Mouse (Mus musculus) left cerebral cortex, adult 8-10 months (tissue): ENCODE data around the gene Cd276. TPM values are rescaled to one million over a fixed set of nuclear protein-coding genes. Genes with fewer than 3 reads are reported as not detected.
A peak's percentile ranks its signal among the peaks of the same experiment; 100 is the strongest.

Experiments
- DNase-seq, 2 experiments: peaks; one replicate each; pipeline ENCODE4 v3.0.0; 2022; ENCODE audit warnings: low spot score in 2 of 2
- total RNA-seq, 4 experiments: library from RNA; stranded (reverse); gene quantifications; 2 replicates each; pipeline ENCODE4 v1.2.4; 2022

Gene Cd276
- total RNA-seq, 4 experiments from 2014 or later = 7.8 to 9.5 (median 8.7) TPM

DNA sequence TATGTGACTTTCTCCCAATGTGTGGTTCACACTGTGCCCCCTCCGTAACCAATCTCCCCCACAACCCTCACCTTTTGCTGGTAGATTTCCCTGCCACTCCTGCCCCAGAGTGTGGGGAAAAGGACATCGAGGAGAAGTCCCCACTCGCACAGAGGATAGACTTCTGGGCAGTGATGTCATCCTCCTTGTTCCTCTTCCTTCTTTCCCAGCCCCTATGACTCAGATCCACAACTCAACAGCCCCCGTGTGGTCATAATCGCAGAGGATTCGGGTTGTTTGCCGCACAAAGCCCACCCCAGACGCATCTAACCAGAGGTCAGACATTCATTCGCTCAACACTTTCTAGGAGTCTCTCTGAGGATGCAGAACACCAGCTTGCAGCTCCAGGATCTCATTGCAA is 3.2 kb downstream of the Cd276 start:
- DNase-seq = no peak

DNA sequence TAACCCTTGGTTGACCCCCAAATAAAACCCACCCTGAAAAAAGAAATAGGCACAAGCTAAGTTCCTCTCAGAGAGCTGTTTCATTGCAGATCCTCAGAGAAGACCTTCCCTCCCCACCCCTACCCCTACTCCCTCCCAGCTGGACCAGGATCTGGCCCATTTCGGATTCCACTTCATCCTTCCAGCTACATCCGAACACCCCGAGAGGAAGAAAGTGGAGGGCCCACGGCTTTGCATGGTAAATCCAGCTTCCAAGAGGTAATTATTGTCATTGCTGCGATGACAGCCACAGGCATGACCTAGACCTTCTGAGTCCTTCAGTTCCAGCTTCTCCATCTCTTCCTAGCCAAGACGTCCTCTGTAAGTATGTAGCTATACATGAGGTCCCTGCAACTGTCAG is 4.3 kb downstream of the Cd276 start:
- DNase-seq = no peak

DNA sequence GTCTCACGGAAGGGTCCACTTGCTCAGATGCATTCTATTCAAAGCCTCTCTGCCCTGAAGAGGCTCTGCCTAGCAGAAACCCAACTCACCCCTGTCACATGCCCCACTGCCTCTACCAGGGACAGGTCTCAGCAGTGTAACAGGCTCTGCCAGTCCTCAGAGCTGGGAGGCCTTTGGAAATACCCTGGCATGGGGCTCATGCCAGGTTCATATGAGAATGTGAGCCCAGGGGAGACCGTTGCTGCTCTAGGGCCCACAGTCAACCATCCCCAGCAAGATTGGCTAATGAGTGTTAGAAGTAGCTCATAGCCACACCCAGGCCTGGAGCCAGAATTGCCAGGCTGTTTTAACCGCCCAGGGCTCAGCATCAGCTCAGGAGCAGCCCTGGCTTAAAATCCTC is 5.5 kb downstream of the Cd276 start:
- DNase-seq = no peak

DNA sequence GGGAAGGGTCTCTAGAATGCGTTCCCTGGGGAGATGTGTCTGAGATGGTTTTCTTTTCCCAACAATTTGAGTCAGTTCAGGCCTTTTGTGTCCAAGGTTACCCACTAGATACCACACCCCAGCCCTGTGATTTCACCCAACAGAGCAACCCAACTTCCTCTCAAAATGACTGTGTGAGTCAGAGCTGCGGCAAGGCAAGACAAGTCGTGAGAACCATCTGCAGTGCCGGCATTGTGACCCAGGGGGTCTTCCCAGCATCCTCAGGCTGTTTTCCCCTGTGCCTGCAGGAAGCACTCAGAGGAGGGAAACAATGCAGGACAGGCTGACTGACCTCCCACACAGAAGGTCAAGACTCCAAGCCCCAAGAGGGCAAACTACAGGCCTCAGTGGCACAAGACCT is 6.3 kb downstream of the Cd276 start:
- DNase-seq = no peak

DNA sequence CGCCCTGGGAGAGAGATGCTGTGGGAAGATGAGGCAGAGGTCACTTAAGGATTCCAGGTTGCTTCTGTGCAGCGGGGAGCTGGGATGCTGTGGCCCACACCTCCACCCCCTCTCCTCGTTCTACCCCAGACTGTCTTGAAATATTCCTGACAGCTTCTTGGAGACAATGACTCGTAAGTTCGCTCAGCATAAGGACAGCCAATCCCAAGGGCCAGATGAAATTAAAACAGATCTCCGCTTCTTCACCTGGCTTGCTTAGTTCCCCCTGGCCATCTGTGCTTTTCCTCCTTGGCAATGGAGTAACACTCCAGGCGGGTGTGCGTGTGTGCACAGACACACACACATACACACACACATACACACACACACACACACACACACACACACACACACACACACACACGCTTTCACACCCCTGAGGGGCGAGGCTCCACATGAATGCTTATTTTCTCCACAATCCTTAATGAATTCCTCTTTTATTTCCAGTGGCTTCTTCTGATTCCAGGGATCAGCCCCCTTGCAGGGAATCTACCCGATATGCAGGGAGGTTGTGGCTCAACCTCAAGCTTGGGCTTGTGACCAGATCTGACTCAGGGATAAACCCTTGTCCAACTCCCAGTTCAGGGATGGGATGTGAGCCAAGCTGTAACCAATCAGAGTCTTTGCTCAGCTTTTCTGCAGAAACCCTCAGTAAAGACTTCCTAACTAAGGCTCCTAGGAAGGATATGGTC is 8.4 kb downstream of the Cd276 start:
- DNase-seq = peak in 1 of 2 experiments; percentile 74

DNA sequence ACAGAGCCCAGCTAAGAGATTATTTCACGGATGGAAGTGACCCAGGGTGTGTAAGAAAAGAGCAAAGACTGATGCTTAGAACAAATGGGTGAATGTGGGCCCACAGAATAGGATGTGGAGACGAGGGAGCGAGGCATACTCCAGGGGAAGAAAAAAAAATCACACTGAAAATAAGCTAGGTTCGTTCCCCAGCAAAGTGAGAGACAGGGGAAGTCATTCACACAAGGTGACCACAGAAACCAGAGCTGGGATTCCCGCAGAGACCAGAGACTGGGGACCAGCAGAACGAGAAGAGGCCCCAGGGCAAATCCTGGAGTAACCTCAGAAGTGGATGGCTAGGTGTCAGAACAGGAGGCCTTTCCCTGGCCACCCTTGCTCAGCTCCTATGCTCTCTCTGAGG is 9.8 kb downstream of the Cd276 start:
- no peak for DNase-seq

DNA sequence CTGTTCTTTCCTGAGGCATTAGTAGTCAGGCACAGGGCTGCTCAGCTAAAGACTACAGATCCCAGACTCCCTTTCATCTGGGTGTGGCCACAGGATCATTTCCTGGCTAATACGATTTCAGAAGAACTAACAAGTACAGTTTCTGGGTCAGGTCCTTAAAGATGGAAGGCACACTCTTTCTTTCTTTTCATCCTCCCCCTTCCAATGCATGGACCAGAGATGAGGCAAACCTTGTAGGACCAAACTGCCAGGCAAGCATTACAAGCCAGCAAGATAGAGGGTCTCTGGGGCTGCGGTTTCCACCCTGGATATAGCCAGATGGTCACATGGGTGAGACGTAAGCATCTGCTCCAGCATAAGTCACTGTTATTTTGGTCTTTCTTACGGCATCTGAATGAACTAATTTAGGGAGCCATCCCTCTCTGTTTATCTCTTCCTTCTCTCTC is 10.3 kb downstream of the Cd276 start:
- peak in 1 of 2 experiments; percentile 48 for DNase-seq

DNA sequence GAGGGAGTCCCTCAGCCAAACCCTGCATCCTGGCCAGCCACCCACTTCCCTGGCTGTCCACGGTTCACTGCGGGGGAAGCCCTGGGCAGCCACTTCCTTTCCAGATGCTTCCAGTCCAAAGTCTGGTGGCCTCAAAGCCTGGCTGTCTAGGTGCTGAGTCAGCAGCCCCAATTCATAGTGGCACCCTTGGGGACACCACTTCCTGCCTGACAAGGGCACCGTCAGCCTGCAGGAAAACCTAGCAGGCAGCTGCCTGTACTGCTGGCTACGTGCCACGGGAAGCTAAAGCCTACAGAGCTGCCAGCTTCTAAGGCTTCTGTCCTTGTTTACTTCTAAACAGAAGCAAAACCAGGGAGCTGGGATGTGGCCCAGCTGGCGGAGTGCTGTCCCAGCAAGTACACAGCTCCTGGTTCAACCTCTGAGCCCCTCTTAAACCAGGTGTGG is 13.3 kb downstream of the Cd276 start:
- peak; percentile 39 to 69 for DNase-seq

DNA sequence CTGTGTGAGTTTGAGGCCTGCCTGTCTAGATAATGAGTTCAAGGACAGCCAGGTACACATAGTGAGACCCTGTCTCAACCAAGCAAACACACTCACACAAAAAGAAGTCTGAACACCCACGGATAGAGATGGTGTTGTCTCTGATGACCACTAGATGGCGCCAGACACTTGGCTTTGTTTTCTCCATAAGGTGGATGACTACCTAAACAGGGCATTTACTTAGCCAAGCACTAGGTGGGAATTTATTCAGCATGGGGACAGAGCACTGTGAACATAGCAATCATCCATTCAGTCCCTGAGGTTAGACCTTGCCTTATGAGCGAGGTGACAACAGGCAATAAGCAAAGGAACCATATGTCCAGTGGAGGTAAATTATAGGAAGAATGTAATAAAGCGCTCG is 15.4 kb downstream of the Cd276 start:
- DNase-seq = no peak

DNA sequence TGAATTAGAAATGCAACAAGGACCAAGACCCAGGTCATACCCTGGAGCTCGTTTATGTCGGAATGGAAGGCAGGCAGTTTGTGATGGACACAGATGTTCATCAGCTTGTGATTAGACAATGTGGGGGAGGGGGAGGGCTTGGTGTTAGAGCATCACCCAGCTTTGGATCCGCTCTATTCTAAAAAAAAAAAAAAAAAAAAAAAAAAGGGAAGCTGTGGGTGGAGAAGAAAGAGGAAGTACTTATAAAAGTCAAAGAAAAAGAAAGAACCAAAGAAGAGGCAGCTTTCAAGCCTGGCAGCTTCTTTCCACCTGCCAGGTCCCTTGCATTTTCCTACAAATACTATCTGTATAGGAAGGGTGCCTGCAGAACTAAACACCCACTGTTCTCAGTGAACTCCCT is 17.5 kb downstream of the Cd276 start:
- no peak for DNase-seq

DNA sequence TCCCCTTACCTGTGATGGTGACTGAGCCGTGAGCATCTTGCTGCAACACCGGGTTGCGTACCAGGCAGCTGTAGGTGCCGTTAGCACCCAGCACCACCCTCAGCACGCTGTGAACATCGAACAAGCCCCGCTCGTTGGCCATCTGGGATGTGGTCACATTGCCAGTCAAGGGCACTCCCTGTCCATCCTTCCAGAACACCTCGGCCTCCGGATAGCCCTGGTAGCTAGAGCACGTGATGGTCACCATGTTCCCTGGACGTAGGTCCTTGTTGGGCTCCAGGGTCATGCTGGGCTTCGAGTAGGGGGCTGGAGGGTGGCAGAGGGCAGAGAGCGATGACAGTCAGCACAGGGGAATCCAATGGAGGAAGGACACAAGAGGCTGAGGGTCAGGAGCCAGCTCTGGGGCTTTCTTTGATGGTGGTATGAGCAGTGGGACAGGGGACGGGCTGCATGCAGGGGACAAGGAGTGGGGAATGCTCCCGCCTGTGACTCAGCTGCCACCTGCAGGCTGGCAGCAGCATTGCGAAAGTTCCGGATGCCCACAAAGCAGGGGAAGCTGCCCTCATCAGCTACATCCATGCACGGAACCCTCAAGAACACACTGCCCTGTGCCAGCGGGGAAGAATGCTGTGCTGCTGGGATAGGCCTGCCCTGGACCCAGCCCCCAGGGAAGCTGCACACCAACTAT is 19.6 kb downstream of the Cd276 start:
- DNase-seq = no peak

DNA sequence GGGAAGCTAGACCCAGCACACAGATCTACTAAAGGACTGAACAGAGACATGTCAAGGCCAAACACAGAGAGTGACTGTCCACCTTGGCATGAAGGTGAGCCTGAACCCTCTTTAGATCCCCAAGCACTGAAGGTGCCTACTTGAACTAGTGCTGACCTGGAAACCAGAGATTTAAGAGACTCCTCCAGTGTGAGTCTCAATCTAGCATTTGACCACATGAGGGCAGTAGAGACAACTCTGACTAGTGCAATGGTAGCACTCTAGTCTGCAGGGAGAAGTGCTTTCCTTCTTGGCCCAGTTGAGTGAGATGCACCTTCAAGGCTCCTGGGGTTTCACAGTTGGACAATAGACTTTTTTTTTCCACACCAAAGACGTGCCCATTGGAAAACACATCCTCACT is 20.5 kb downstream of the Cd276 start:
- DNase-seq = no peak

DNA sequence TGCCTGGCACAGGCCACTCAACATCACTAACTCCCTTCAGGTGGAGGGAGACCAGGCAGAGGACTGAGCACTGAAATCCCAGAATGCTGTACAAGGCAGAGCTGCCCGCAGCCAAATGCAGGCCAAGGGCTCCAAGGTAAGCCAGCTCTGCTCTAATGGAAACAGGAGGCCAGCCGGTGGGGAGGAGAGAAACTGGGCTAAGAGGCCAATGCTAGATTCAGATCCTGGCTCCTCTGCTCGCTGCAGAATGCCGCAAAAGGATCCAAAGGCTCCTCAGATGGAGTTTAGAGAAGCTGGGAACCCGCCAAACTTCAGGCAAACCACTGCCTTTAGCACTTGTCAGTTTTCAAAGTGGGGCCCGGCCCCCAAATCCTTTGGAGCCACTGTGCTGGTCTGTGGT is 21.9 kb downstream of the Cd276 start:
- no peak for DNase-seq

DNA sequence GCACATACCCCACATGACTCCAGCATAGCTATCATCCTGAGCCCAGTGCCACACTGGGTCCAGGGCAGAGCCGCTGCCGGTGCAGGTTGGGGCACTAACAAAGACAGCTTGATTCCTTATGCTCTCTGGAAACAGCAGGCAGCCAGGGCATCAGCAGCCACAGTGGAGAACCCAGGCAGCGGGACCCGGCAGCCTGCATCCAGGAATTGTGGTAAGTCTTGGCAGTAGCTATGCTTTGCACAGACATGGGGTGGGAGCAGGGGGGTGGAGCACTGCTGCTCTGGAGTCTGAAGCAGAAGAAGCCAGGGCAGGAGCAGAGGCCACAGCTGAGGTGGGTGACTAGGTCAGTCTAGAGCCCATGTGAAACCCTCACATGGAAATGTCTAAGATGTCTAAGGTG is 23.0 kb downstream of the Cd276 start:
- DNase-seq = no peak

DNA sequence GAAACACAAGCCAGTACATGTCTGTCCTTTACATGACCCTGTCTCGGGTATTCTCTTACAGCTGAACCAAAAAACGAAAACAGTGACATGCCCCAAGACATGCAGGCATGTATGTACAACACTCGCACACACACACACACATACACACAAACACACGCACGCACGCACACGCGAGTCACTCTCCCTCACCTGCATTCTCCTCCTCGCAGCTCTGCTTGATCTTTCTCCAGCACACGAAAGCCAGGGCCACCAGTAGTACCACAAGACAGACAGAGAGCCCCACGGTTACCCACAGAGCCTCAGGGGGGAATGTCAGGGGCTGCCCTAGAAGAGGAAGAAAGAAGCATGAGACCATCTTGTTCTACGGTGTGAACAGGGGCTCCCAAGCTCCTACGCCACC is 24.8 kb downstream of the Cd276 start:
- no peak for DNase-seq

DNA sequence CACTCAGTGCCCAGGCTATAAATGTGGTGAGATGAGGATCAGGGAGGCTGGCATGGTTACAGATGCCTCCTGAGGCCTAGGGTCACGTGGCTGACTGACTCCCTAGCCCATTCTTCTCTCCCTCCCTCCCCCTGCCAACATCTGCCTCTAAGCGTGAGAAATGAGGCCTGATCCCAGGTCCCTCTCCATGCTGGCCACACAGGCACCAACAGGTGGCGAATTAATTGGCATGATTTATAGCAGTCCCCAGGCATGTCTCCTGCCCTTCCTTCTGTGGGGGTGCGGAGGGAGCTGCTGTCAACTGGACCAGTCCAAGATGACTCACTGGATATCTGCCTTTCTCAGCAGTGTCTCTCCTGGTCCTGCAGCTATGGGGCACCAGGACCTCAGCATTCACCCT is 27.4 kb downstream of the Cd276 start:
- no peak for DNase-seq

DNA sequence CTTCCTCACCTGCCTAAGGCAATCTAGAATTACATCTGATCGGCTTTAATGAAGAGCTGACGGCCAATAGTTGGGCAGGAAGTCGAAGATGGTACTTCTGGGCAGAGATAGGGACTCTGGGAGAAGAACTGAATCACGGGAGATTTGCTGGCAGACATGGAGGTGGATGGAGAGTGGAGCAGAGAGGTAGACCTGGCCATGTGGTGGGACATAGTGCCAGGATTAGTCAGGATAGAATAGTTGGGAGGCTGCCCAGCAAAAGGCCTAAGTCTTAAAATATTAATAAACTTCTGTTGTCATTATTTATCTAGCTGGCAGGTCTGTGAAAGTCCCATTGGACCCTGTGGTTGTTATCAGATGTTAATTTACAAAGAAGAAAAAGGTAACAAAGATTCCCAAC is 30.1 kb downstream of the Cd276 start:
- DNase-seq = no peak

DNA sequence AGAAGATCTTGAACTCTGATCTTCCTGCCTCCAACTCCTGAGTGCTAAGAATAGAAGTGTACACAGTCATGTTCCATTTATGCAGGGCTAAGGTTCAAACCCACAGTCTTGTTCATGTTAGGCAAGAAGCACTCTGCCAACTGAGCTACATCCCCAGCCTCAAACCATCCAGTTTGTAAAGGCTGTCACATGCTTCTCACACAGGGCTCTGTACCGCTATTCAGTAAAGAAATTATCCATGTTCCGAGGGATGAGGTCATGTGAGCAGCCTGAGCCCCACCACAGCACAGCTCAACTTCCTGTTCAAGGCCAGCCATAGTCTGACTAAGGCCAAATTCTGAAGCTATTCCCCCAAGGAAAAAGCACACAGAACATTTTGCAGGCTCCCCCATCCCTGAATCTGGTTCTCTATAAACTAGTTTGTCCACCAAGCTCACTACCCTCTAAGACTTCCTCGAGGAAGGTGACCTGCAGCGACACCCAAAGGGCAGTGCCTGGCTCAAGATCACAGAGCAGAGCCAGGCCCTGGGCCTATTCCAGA is 33.3 kb downstream of the Cd276 start:
- no peak for DNase-seq

DNA sequence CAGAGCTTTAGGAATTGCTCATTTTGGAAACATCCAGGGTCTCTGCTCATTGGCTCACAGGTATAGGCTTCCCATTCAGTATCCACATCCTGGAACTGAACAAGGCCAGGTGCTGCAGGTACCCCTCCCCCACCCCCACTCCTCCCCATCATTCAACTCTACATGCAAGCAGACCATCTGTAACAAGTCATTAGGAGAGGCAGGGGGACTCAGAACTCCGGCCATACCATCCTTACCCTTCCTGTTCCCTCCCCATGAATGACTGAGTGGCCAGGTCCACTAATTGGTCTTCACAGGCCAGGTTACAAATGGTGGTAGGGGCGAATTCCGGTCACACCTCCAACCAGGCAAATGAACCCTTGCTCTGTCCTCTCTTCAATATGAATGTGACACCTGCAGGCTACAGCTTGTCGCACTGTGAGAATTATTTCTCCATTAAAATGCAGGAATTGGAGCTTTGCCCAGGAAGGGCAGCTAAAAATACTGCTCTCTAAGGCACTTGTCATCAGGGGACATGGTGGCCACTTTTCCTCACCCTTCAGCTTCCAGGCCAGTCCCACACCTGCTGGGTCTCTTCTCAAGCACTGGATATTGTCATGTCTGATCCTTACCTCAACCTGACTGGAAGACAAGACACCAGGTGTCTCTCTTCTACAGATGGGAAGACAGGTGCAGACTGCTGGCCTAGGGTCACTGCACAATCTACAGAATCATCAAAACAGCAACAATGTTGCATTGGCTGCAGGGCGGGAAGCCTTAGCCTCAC is 34.2 kb downstream of the Cd276 start:
- no peak for DNase-seq

DNA sequence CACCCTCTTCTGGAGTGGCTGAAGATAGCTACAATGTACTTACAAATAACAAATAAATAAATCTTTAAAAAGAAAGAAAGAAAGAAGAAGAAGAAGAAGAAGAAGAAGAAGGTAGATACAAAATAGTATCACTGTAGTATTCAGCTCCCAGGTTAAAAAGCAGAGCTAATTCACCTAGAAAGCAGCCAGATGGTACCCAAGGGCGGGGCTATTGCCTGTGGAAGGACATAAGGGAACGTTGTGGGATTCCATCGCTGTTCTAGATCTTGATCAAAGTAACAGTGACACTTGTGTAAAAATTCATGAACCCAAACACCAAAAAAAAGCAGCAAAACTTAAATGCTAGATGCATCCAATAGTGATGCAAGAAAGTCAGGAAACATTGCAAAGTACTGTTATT is 35.3 kb downstream of the Cd276 start:
- no peak for DNase-seq

DNA sequence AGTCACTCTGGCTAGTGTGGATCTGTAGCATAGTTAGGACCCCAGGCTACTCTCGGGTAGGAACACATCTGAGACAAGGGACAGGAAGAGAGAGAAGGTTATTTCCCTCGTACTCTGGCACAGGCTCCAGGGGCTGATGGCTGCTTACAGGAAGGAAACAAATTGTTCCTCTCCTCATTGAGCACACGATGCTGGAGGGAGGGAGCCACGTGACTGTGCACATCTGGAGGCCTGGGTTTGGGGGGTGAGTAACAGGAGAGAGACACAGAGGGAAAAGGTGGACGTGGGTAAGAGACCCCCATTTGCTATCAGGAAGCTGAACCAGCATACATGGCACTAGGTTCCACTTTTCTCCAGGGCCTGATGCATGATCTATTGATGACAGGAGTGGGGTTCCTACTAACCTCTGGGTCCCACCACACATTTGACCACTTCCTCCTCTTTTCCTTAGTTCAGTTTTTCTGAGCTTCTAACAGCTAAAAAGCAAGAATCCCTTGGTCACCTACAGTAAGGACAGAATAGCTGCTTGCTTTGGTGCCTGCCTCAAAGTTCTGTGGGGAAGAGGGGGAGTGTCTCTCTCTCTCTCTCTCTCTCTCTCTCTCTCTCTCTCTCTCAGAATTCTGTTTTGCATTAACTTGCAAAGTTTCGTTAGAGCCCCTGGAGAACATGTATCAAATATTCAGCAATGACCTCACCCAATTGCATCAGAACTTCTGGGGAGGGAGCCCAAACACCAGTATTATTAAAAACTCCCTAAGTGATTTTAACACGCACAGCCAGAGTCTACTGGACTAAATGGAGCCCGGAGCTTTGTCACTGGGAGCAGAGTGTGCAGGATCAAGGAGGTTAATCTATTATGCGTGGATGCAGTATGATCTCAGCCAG is 37.1 kb downstream of the Cd276 start:
- no peak for DNase-seq
